Mouse (Mus musculus): ENCODE measurements around the gene Dedd2.

The Dedd2 gene

DNA sequence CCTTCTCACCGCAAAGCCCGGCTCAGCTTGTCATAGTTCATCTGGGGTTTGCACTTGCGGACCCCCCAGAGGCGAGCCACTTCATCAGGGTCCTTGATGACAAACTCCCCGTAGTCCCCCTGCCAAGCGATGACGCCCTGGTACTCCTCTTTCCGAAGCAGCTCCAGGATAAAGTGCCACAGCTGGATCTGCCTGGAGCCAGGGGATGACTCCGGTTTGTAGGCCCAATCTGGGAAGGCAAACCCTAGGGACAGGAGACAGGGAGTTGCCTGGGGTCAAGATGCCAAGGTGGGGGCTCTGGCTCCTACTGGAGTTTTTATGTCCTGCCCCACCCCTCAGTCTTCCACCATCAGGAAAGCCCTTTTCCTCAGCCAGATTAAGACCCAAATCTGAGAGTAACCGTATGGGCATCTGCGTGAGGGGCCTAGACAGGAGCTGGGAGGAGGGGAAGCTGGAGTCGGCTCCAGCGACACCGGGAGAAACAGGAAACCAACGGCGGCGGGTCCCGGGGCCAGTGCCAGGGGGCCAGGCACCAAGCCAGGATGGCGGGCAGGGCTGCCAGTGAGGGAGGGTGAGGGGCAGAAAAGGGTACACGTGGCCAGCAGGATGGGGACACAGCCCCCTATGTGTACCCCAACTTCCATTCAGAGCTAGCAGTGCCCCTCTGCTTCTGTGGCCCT, 25.8 kb upstream of the Dedd2 start:
- no peak for DNase-seq (ENCODE audit: low read depth)

DNA sequence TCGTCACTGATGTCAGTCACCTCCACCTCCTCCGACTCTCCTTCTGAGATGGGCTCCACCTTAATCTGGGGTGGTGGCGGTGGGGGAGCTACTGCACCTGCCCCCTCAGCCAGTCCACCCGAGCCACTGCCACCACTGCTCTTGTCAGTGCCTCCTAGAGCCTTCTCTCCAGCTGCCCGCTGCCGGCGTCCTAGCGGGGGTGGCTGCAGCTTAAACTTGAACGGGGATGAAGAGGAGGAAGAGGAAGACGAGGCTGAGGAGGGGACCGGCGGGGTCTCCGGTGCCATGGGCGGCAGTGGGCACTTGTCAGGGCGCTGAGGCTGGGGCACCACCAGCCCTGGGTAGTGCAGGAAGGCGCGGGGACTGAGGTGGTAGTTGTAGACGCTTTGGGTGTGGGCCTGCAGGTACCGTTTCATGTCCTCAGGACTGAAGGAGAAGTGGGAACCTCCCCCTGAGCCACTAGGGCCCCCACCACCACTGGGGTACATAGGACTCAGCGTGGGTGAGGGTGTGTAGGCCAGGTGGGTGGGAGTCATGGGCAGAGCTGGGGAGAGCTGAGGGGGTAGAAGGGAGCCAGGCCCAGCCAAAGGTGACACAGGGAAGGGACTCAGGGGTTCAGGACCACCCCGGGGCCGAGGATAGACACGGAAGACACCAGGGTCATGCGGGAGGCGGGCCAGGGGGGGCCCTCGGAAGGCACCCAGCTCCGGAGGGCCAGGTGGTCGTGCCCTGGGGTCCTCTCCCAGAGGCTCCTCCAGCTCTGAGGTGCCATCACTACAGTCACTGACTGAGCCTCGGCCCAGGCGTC, 24.4 kb upstream of the Dedd2 start:
- no peak for DNase-seq (ENCODE audit: low read depth)

DNA sequence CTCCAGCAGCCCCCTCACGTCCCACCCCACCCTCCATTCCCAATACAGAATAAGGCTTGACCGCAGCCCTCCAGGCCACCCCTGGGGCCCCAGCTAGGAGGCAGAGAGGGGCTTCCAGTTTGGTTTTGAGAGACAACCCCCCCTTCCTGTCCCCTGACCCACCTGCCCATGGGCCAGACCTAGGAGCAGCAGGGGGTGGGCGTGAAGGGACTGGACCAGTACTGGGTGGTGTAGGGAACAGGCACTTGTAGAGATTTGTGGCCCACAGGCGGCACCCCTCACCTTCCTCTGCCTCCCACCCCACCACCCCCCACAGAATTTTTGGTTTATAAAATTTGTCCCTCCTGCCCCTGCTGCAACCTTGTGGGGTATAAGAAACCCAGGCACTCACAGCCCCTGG, 22.9 kb upstream of the Dedd2 start:
- DNase-seq (ENCODE audit: low read depth) = no peak

GRCm38 (mm10) chr7:25241062-25241461, 20.6 kb upstream of the Dedd2 start:
- DNase-seq (ENCODE audit: low read depth) = no peak

DNA sequence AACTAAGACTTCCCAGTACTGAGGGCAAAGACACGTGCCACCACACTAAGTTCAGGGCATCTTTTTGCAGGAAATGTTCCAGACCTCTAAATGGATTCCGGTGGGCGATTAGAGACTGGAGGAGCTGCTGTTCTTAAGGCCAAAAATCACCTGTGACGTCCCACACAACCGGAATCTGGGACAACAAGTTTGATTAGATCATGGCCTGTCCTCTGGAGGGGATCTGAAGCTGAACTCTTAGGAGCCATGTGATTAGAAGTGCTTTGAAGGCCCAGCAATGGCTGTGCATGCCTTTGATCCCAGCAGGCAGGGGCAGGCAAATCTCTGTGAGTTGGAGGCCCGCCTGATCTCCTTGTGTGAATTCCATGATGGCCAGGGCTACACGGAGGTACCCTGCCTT, 20.2 kb upstream of the Dedd2 start:
- no peak for DNase-seq (ENCODE audit: low read depth)

DNA sequence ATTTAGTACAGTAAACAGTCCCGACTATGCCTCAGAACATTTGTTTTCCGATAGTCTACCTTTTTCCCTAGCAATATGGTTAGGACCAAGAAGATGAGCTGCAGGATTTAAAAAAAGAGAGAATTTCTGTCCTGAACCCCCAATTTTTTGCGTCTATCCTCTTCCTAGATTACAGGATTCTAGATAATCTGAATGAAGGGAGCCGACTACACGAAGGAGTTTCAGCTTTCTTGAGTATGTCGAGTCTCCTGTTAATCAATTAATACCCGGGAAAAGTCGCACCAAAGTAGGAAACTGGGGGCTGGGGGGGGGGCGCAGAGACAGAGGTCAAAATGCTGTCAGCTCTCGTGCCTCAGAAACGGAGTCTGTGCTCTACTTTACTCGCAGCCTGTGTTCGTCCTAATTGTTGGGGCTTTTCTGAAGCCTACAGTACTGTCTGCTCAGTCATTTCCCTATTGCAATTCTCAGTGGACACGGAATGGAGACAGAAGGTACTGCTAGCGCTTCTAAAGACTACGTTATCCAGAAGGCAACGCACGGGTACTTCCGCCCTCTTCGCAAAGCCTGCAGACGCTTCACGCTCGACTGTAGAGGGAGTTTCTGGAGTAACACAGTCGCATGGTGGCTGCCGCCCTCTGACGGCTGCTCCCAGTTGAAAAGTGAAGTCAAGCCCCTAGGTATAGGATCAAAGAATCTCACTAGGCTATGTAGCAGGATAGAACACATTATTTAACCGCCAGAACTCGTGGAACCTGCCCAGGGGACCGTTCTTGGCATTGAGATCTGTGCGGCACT, 18.6 kb upstream of the Dedd2 start:
- DNase-seq (ENCODE audit: low read depth) = peak; percentile 94

GRCm38 (mm10) chr7:25238015-25238706, 17.7 kb upstream of the Dedd2 start:
- peak; percentile 97 for DNase-seq (ENCODE audit: low read depth)

DNA sequence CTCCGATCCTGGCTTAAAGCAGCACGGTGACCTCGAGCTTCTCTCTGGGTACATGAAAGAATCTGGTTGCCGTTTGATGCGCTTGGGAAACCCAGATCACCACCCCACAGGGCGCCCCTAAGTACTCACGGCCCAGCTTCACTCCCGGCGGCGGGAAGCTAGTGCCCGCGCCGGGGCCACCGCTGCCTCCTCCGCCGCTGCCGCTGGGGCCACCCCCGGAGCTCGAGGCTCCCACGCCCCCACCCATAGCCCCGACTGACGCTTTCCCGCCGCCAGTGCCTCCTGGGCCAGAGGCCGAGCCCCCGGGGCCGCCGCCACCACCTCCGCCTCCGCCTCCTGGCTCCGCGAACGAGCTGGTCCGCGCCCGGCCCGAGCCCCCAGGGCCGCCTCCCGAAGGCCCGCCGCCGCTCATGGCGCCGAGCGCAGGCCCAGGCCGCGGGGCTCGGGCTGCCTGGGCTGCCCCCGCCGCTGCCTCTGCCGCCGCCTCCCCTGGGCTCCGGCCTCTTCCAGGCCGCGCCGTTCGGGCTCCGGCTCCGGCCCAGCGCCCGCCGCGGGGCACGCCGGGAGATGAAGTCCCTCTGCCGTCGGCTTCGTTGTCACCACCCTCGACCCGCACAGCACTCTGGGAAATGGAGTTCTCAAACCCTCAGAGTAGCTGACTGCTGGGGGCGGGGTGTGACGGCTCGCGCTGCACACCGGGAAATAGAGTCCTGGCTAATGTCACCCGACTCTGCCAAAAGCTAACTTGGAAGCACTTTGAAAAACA, 17.0 kb upstream of the Dedd2 start, which contains the start of gene Gsk3a:
Gsk3a (minus strand) TSS at position 603 of the 766 bp plus-strand sequence.
- peak; percentile 97 for DNase-seq (ENCODE audit: low read depth)

DNA sequence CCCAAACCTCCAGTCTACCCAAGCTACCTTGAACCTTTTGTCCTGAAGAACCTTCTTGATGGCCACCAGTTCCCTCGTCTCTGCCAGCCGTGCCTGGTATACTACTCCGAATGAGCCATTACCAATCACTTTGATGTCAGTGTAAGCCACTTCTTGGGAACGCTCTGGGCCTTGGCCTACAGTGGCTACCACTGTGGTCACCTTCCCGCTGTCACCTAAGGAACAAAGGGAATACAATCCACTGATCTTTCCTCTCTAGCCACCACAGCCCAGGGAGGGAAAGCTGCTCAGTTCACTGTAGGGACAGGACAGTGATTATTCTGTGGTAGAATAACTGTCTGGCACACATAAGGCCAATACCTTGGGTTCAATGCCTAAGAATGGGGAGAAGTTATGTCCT, 15.1 kb upstream of the Dedd2 start:
- DNase-seq (ENCODE audit: low read depth) = no peak

GRCm38 (mm10) chr7:25233061-25233460, 12.6 kb upstream of the Dedd2 start:
- peak; percentile 47 for DNase-seq (ENCODE audit: low read depth)

- DNase-seq (ENCODE audit: low read depth) = peak; percentile 43
Measured at GRCm38 (mm10) chr7:25232101-25232648, 11.8 kb upstream of the Dedd2 start.

DNA sequence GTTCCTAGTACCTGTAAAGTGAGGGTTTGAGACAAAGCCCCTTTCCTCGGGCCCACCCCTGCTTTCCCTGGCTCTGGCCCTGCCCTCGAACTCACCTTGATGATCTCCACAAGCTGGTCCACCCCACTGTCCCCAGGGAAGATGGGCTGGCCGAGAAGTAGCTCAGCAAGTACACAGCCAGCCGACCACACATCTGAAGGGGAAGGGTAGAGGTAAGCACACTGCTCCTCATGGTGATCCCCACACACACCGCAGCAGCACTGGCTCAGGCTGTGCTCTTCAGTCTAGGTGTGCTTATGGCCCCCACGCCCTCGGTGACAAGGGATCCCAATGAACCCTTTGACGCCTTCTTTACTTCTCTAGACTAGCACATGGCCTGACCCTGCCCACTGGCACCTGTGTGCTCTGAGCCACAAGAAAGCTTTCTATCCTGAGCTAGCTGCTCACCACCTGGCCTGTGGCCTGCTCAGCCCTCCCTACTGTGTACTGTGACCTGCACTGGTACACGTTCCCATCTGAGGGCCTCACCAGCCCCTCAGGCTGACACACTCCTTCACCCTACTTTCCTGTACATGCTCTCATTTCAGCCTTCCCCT, 10.4 kb upstream of the Dedd2 start:
- no peak for DNase-seq (ENCODE audit: low read depth)

- DNase-seq (ENCODE audit: low read depth) = no peak
Measured at GRCm38 (mm10) chr7:25227523-25228300, 7.3 kb upstream of the Dedd2 start.

GRCm38 (mm10) chr7:25222275-25222967, 2.0 kb upstream of the Dedd2 start:
- DNase-seq (ENCODE audit: low read depth) = no peak

GRCm38 (mm10) chr7:25221102-25221883, 878 bp upstream of the Dedd2 start, which contains the start of gene Zfp526:
Gene Zfp526 (plus strand): TSS chr7:25221425.
- DNase-seq (ENCODE audit: low read depth) = peak; percentile 98

DNA sequence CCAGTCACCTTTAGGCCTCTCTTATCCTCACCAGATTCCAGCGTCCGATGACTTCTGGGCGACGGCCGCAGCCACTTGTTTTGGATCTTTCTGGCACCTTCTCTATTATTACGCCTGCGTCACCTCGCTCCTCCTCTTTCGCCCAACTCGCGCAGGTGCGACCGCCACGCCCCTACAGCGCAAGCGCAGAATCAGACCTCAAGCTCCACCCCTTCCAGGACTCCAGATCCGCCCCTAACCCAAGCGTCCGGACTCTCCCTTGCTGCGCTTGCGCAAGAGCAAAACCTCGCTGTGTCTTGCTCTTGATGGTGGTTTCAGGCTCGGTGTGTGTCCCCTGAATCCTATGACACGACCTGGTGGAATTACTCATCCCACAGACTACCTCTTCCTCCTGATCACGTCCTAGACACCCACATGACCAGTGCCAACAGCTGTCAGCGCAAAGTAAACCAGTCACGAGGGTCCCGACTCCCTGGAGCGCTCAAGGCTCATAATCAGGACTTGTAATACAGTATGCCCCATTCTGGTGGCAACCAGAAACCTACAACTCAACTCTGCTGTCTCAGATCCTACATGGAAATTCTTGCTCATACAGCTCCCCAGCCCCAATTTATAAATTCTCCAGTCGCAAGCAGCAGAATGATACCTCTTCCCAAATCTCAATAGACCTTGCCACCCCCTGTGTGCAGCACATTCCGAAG, 509 bp downstream of the Dedd2 start:
- DNase-seq (ENCODE audit: low read depth) = peak; percentile 99

DNA sequence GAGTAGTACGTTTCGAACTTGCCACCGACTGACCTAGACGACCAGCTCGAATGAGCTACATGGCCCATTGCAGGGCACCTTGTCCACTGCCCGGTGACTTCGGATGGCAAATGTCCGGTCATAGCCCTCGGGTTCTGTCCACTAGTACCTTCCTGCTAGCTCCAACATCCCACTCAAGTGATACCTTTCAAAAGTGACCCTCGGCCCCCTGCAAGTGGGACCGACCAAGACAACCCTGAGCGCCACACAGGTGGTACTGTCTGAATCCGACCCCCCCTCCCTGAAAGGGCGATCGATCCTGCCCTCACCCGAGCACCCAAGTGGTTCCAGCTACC, 1.0 kb downstream of the Dedd2 start:
- no peak for DNase-seq (ENCODE audit: low read depth)

Measured in naive thymus-derived CD4-positive, alpha-beta T cell, adult 2 months (primary cell).